Mouse (Mus musculus) liver, embryonic 13.5 days (tissue): ENCODE data around the gene Tmem150b. TPM values are rescaled to one million over a fixed set of nuclear protein-coding genes. Genes with fewer than 3 reads are reported as not detected.

Experiments used
- ATAC-seq: fragments of 200-750 bp; cut with Nextera tagmentation; 2 replicates; pipeline ENCODE4 v1.8.0; 2017; ENCODE audit warnings: low read depth, mild to moderate bottlenecking, moderate number of reproducible peaks, moderate library complexity
- DNase-seq: peaks from one replicate; pipeline ENCODE4 v3.0.0; 2022
- H3K27ac ChIP-seq: fragments of 300-500 bp; sonication (generic); 2 replicates; pipeline ENCODE4 v1.5.1; 2015; ENCODE audit warnings: moderate library complexity, mild to moderate bottlenecking, inconsistent platforms
- H3K27me3 ChIP-seq: fragments of 300-500 bp; sonication (generic); 2 replicates; pipeline ENCODE4 v1.6.1; 2015; ENCODE audit warnings: mild to moderate bottlenecking, inconsistent platforms
- H3K36me3 ChIP-seq: fragments of 300-500 bp; sonication (generic); 2 replicates; pipeline ENCODE4 v1.6.1; 2015; ENCODE audit warnings: mild to moderate bottlenecking, inconsistent platforms
- H3K4me1 ChIP-seq: fragments of 300-500 bp; sonication (generic); replicated peaks from 2 replicates; pipeline ENCODE4 v1.6.1; 2015; ENCODE audit warnings: inconsistent platforms
- H3K4me2 ChIP-seq: fragments of 300-500 bp; sonication (generic); 2 replicates; pipeline ENCODE4 v1.6.1; 2015; ENCODE audit warnings: inconsistent platforms, mild to moderate bottlenecking, moderate library complexity
- H3K4me3 ChIP-seq: fragments of 300-500 bp; sonication (generic); replicated peaks from 2 replicates; pipeline ENCODE4 v1.5.1; 2015; ENCODE audit warnings: mild to moderate bottlenecking, inconsistent platforms
- H3K9ac ChIP-seq: fragments of 300-500 bp; sonication (generic); 2 replicates; pipeline ENCODE4 v1.6.1; 2015; ENCODE audit warnings: mild to moderate bottlenecking, inconsistent platforms
- H3K9me3 ChIP-seq: fragments of 300-500 bp; sonication (generic); replicated peaks from 2 replicates; pipeline ENCODE4 v1.6.1; 2016; ENCODE audit warnings: inconsistent platforms
- WGBS: fragments of 180-500 bp; shearing (Covaris S2); methylation state at CpG from one replicate; pipeline ENCODE4 v1.1.7; 2015; ENCODE audit not compliant: insufficient replicate concordance; 5-methylcytosine and 5-hydroxymethylcytosine counted together
- polyA plus RNA-seq: library from polyadenylated mRNA; unstranded; fragments of >200 nt; fragmentation: Nextera tagmentation; extraction: Ambion mirVana; gene quantifications from 2 replicates; pipeline ENCODE4 v1.2.1, GENCODE M21; 2015

The Tmem150b gene
- polyA plus RNA-seq, 1 experiment from 2014 or later = 0.15 TPM

- Histone ChIP-seq H3K4me2 (peak overlapping the region; percentile 89), H3K27ac (peak overlapping the region; percentile 31), H3K36me3 (peaks cover 26% of the 10 kb centered on the region), H3K4me3 (peak overlapping the region; percentile 82), H3K9me3 (no peaks in the 10 kb centered on the region), H3K27me3 (peaks cover 2% of the 10 kb centered on the region), H3K9ac (peak overlapping the region; percentile 75), H3K4me1 (peaks cover 28% of the 10 kb centered on the region)
- DNase-seq (no peak), ATAC-seq (no peak; the same call in 1 of the 2 replicates)
- WGBS = under 1% methylated on average over 13 of the region's 13 CpGs
These were observed 40.8 kb downstream of the Tmem150b start for GRCm38 (mm10) chr7:4684203-4684602.

GRCm38 (mm10) chr7:4683307-4683706 is 41.7 kb downstream of the Tmem150b start:
- 54% methylated on average over 5 of the region's 5 CpGs for WGBS
- 0 out of 2 replicates have a peak overlapping the region, but pooled peaks have one; percentile 82 for H3K4me3 ChIP-seq
- no peak for ATAC-seq
- no peak overlapping the region for H3K27ac ChIP-seq
- H3K9me3 ChIP-seq = no peaks in the 10 kb centered on the region
- H3K4me1 ChIP-seq = peaks cover 28% of the 10 kb centered on the region
- no peaks in the 10 kb centered on the region for H3K27me3 ChIP-seq
- no peak for DNase-seq
- peak overlapping the region; percentile 89; the same call in 1 of the 2 replicates for H3K4me2 ChIP-seq
- H3K9ac ChIP-seq = no peak overlapping the region
- H3K36me3 ChIP-seq = peaks cover 30% of the 10 kb centered on the region

- no peak overlapping the region for H3K4me3 ChIP-seq
- ATAC-seq = no peak
- 80% methylated on average over 7 of the region's 7 CpGs for WGBS
- DNase-seq = no peak
- no peak overlapping the region for H3K4me2 ChIP-seq
- H3K27ac ChIP-seq = 0 out of 2 replicates have a peak overlapping the region, but pooled peaks have one; percentile 22
- H3K4me1 ChIP-seq = peaks cover 46% of the 10 kb centered on the region
- H3K27me3 ChIP-seq = no peaks in the 10 kb centered on the region
- no peak overlapping the region for H3K9ac ChIP-seq
- H3K36me3 ChIP-seq = peaks cover 65% of the 10 kb centered on the region
- H3K9me3 ChIP-seq = no peaks in the 10 kb centered on the region
These were observed 49.8 kb downstream of the Tmem150b start for GRCm38 (mm10) chr7:4675200-4675599.

GRCm38 (mm10) chr7:4674114-4674731 is 50.8 kb downstream of the Tmem150b start:
- H3K36me3 ChIP-seq = peaks cover 66% of the 10 kb centered on the region
- no peaks in the 10 kb centered on the region for H3K9me3 ChIP-seq
- H3K27me3 ChIP-seq = no peaks in the 10 kb centered on the region
- peak overlapping the region; percentile 29; the same call in 1 of the 2 replicates for H3K27ac ChIP-seq
- no peak overlapping the region for H3K4me2 ChIP-seq
- ATAC-seq (no peak), DNase-seq (no peak)
- WGBS = 74% methylated on average over 12 of the region's 12 CpGs
- H3K4me3 ChIP-seq = no peak overlapping the region
- H3K4me1 ChIP-seq = peaks cover 52% of the 10 kb centered on the region
- H3K9ac ChIP-seq = no peak overlapping the region

- peak overlapping the region; percentile 86 for H3K27ac ChIP-seq
- peaks cover 70% of the 10 kb centered on the region for H3K36me3 ChIP-seq
- 72% methylated on average over 4 of the region's 4 CpGs for WGBS
- H3K4me2 ChIP-seq = no peak overlapping the region
- no peaks in the 10 kb centered on the region for H3K27me3 ChIP-seq
- DNase-seq = no peak
- peaks cover 56% of the 10 kb centered on the region for H3K4me1 ChIP-seq
- no peak for ATAC-seq
- peak overlapping the region; percentile 53 for H3K9ac ChIP-seq
- H3K4me3 ChIP-seq = no peak overlapping the region
- H3K9me3 ChIP-seq = no peaks in the 10 kb centered on the region
These were observed 53.1 kb downstream of the Tmem150b start for GRCm38 (mm10) chr7:4671956-4672355.

GRCm38 (mm10) chr7:4670655-4671255 is 54.3 kb downstream of the Tmem150b start:
- ATAC-seq (peak; percentile 99), DNase-seq (peak; percentile 79)
- Histone ChIP-seq H3K4me1 (peaks cover 50% of the 10 kb centered on the region), H3K9ac (peak overlapping the region; percentile 53), H3K9me3 (no peaks in the 10 kb centered on the region), H3K4me2 (peak overlapping the region; percentile 47), H3K4me3 (no peak overlapping the region), H3K27ac (peak overlapping the region; percentile 86), H3K27me3 (no peaks in the 10 kb centered on the region), H3K36me3 (peaks cover 68% of the 10 kb centered on the region)
- WGBS = 28% methylated on average over 8 of the region's 8 CpGs

- Histone ChIP-seq H3K9ac (no peak overlapping the region), H3K27me3 (no peaks in the 10 kb centered on the region), H3K4me3 (no peak overlapping the region), H3K27ac (no peak overlapping the region), H3K9me3 (no peaks in the 10 kb centered on the region), H3K36me3 (peaks cover 66% of the 10 kb centered on the region), H3K4me1 (peaks cover 37% of the 10 kb centered on the region), H3K4me2 (no peak overlapping the region)
- DNase-seq (no peak), ATAC-seq (no peak)
- 92% methylated on average over 9 of the region's 9 CpGs for WGBS
These were observed 55.9 kb downstream of the Tmem150b start for GRCm38 (mm10) chr7:4669156-4669555.

- no peak for ATAC-seq
- 90% methylated on average over 8 of the region's 8 CpGs for WGBS
- Histone ChIP-seq H3K4me2 (no peak overlapping the region), H3K27me3 (no peaks in the 10 kb centered on the region), H3K9me3 (no peaks in the 10 kb centered on the region), H3K27ac (peak overlapping the region; percentile 23; the same call in 1 of the 2 replicates), H3K9ac (no peak overlapping the region), H3K36me3 (peaks cover 64% of the 10 kb centered on the region), H3K4me3 (no peak overlapping the region), H3K4me1 (peaks cover 34% of the 10 kb centered on the region)
- DNase-seq = no peak
These were observed 56.5 kb downstream of the Tmem150b start for GRCm38 (mm10) chr7:4668506-4668905.

GRCm38 (mm10) chr7:4666871-4667270 is 58.2 kb downstream of the Tmem150b start:
- Histone ChIP-seq H3K9ac (no peak overlapping the region), H3K9me3 (no peaks in the 10 kb centered on the region), H3K27me3 (no peaks in the 10 kb centered on the region), H3K36me3 (peaks cover 69% of the 10 kb centered on the region), H3K4me3 (no peak overlapping the region), H3K27ac (0 out of 2 replicates have a peak overlapping the region, but pooled peaks have one; percentile 1), H3K4me2 (no peak overlapping the region), H3K4me1 (peaks cover 33% of the 10 kb centered on the region)
- DNase-seq (no peak), ATAC-seq (no peak)
- 87% methylated on average over 5 of the region's 5 CpGs for WGBS

- Histone ChIP-seq H3K9me3 (no peaks in the 10 kb centered on the region), H3K4me2 (no peak overlapping the region), H3K9ac (peak overlapping the region; percentile 26; the same call in 1 of the 2 replicates), H3K4me1 (peaks cover 22% of the 10 kb centered on the region), H3K4me3 (no peak overlapping the region), H3K36me3 (peaks cover 62% of the 10 kb centered on the region), H3K27me3 (no peaks in the 10 kb centered on the region), H3K27ac (no peak overlapping the region)
- DNase-seq (no peak), ATAC-seq (no peak)
- WGBS = 84% methylated on average over 2 of the region's 2 CpGs
These were observed 61.3 kb downstream of the Tmem150b start for GRCm38 (mm10) chr7:4663742-4664141.

GRCm38 (mm10) chr7:4663179-4663578 is 61.9 kb downstream of the Tmem150b start:
- no peak for ATAC-seq
- WGBS = 71% methylated on average over 8 of the region's 8 CpGs
- peaks cover 22% of the 10 kb centered on the region for H3K4me1 ChIP-seq
- peaks cover 57% of the 10 kb centered on the region for H3K36me3 ChIP-seq
- H3K27me3 ChIP-seq = no peaks in the 10 kb centered on the region
- DNase-seq = no peak
- H3K4me3 ChIP-seq = no peak overlapping the region
- H3K9me3 ChIP-seq = no peaks in the 10 kb centered on the region
- H3K4me2 ChIP-seq = no peak overlapping the region
- peak overlapping the region; percentile 26; the same call in 1 of the 2 replicates for H3K9ac ChIP-seq
- H3K27ac ChIP-seq = 0 out of 2 replicates have a peak overlapping the region, but pooled peaks have one; percentile 10
